8 mouse cellular contexts compared by ENCODE assay signal in the genomic region with DNA sequence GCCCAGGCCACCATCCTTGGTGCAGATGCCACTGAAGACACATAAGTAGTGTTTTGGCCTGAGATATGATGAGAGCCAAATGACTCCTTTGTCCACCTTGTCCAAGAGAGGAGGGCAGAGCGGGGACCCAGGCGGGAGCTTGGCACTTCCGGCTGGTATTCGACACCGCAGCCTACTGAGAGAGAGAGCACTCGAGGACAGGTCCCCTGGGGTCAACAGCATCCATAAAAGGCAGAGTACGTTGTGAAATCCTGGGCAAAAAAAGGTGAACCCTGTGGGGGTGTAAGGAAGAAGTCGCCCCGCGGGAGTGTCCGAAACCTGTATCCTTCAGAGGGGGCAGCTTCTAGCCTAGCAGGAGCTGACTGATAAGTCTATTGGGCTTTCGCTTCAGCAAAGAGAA. TPM values are rescaled to one million over a fixed set of nuclear protein-coding genes. Genes with fewer than 3 reads are reported as not detected.
A peak's percentile ranks its signal among the peaks of the same experiment; 100 is the strongest.
DNase-seq lines count a peak whose midpoint lies in the region; ATAC-seq and TF ChIP-seq lines count a peak whose summit lies in the region.

No protein-coding gene starts in this region.

- 62% methylated on average over 12 of the region's 12 CpGs for WGBS in kidney, embryonic 14.5 days
- 85% methylated on average over 12 of the region's 12 CpGs for WGBS in embryonic facial prominence, embryonic 13.5 days
- WGBS in hindbrain, postnatal 0 days, result 74% methylated on average over 12 of the region's 12 CpGs
- WGBS in midbrain, embryonic 15.5 days, result 79% methylated on average over 12 of the region's 12 CpGs

- no peaks in the 10 kb centered on the region for H3K27me3 ChIP-seq in kidney, embryonic 14.5 days (ENCODE audit: control insufficient read depth, insufficient read depth, low read length)
- H3K27me3 ChIP-seq in embryonic facial prominence, embryonic 13.5 days, result no peaks in the 10 kb centered on the region
- H3K27me3 ChIP-seq in hindbrain, postnatal 0 days (ENCODE audit: insufficient read depth, low read length), result no peaks in the 10 kb centered on the region
- no peaks in the 10 kb centered on the region for H3K27me3 ChIP-seq in midbrain, embryonic 15.5 days (replicated peaks)

- no peak overlapping the region for H3K27ac ChIP-seq in kidney, embryonic 14.5 days (ENCODE audit: low read depth, low read length)
- no peak overlapping the region; the same call in 1 of the 2 replicates for H3K27ac ChIP-seq in embryonic facial prominence, embryonic 13.5 days
- H3K27ac ChIP-seq in hindbrain, postnatal 0 days, result no peak overlapping the region
- peak overlapping the region; percentile 96; the same call in 1 of the 2 replicates for H3K27ac ChIP-seq in midbrain, embryonic 15.5 days

- no peak for ATAC-seq in kidney, embryonic 14.5 days (ENCODE audit: low FRiP score, low TSS enrichment)
- no peak for ATAC-seq in embryonic facial prominence, embryonic 13.5 days (ENCODE audit: insufficient number of reproducible peaks, insufficient read depth, low FRiP score, low TSS enrichment, low read depth)
- no peak for ATAC-seq in hindbrain, postnatal 0 days
- no peak for ATAC-seq in midbrain, embryonic 15.5 days (replicated peaks)

- peaks cover 36% of the 10 kb centered on the region for H3K4me1 ChIP-seq in kidney, embryonic 14.5 days (ENCODE audit: control insufficient read depth, insufficient read depth, low read length)
- H3K4me1 ChIP-seq in embryonic facial prominence, embryonic 13.5 days, result peaks cover 51% of the 10 kb centered on the region
- H3K4me1 ChIP-seq in hindbrain, postnatal 0 days (ENCODE audit: insufficient read depth, low read length), result peaks cover 14% of the 10 kb centered on the region; the same call in 1 of the 2 replicates
- peaks cover 46% of the 10 kb centered on the region for H3K4me1 ChIP-seq in midbrain, embryonic 15.5 days

- no peak for DNase-seq in kidney, adult 8-10 months
- no peak for DNase-seq in hindbrain, postnatal 0 days (ENCODE audit: low spot score)
- no peak for DNase-seq in right cerebral cortex, adult 2 months (ENCODE audit: low spot score in 2 of 2)
- no peak for DNase-seq in urinary bladder, postnatal 10 days (ENCODE audit: low spot score)
- no peak for DNase-seq in retina, embryonic 14.5 days (ENCODE audit: low spot score)

- TF ChIP-seq CTCF in hindbrain, postnatal 0 days (IDR thresholded peaks at IDR 0.05; ENCODE audit: low read depth), result no peak

- H3K4me2 ChIP-seq in kidney, embryonic 14.5 days (replicated peaks; ENCODE audit: low read depth, low read length), result peak overlapping the region; percentile 90
- H3K4me2 ChIP-seq in embryonic facial prominence, embryonic 13.5 days, result peak overlapping the region; percentile 87
- peak overlapping the region; percentile 74 for H3K4me2 ChIP-seq in hindbrain, postnatal 0 days (ENCODE audit: low read depth, low read length)
- peak overlapping the region; percentile 94 for H3K4me2 ChIP-seq in midbrain, embryonic 15.5 days

- no peaks in the 10 kb centered on the region for H3K9me3 ChIP-seq in kidney, embryonic 14.5 days (ENCODE audit: control insufficient read depth, low read length)
- H3K9me3 ChIP-seq in embryonic facial prominence, embryonic 13.5 days, result no peaks in the 10 kb centered on the region
- H3K9me3 ChIP-seq in hindbrain, postnatal 0 days (ENCODE audit: low read length), result no peaks in the 10 kb centered on the region
- H3K9me3 ChIP-seq in midbrain, embryonic 15.5 days, result no peaks in the 10 kb centered on the region

- peaks cover 50% of the 10 kb centered on the region for H3K36me3 ChIP-seq in kidney, embryonic 14.5 days (ENCODE audit: control insufficient read depth, insufficient read depth, low read length)
- H3K36me3 ChIP-seq in embryonic facial prominence, embryonic 13.5 days, result peaks cover 44% of the 10 kb centered on the region
- peaks cover 8% of the 10 kb centered on the region; the same call in 1 of the 2 replicates for H3K36me3 ChIP-seq in hindbrain, postnatal 0 days (ENCODE audit: insufficient read depth, low read length)
- H3K36me3 ChIP-seq in midbrain, embryonic 15.5 days (replicated peaks), result peaks cover 17% of the 10 kb centered on the region; the same call in 1 of the 2 replicates

- peak overlapping the region; percentile 89; the same call in 1 of the 2 replicates for H3K4me3 ChIP-seq in kidney, embryonic 14.5 days (ENCODE audit: low read length)
- peak overlapping the region; percentile 98 for H3K4me3 ChIP-seq in embryonic facial prominence, embryonic 13.5 days
- peak overlapping the region; percentile 87 for H3K4me3 ChIP-seq in hindbrain, postnatal 0 days (ENCODE audit: low read length)
- H3K4me3 ChIP-seq in midbrain, embryonic 15.5 days, result peak overlapping the region; percentile 93

- H3K9ac ChIP-seq in kidney, embryonic 14.5 days (ENCODE audit: low read depth, low read length), result peak overlapping the region; percentile 98; the same call in 1 of the 2 replicates
- peak overlapping the region; percentile 97 for H3K9ac ChIP-seq in embryonic facial prominence, embryonic 13.5 days
- peak overlapping the region; percentile 31; the same call in 1 of the 2 replicates for H3K9ac ChIP-seq in hindbrain, postnatal 0 days (replicated peaks; ENCODE audit: low read length)
- H3K9ac ChIP-seq in midbrain, embryonic 15.5 days, result peak overlapping the region; percentile 87; the same call in 1 of the 2 replicates

RNA-seq across cellular contexts. Expression of gene H13, which starts 2.9 kb away (rescaled TPM):
- polyA plus RNA-seq in kidney, embryonic 14.5 days (2014; fragmentation: Nextera tagmentation; extraction: Ambion mirVana), result 127 and 147 TPM in 2 replicates
- polyA plus RNA-seq in embryonic facial prominence, embryonic 13.5 days (2015; fragmentation: Nextera tagmentation; extraction: Ambion mirVana), result 123 and 125 TPM in 2 replicates
- total RNA-seq in hindbrain, postnatal 0 days (2014; rRNA removed), result 182 and 196 TPM in 2 replicates
- polyA plus RNA-seq in hindbrain, postnatal 0 days (2015; fragmentation: Nextera tagmentation; extraction: Ambion mirVana), result 162 and 163 TPM in 2 replicates
- polyA plus RNA-seq in midbrain, embryonic 15.5 days (2015; fragmentation: Nextera tagmentation; extraction: Ambion mirVana), result 178 and 186 TPM in 2 replicates

RNA-seq across cellular contexts. Expression of gene Mcts2, which starts 14.7 kb away (rescaled TPM):
- polyA plus RNA-seq in kidney, embryonic 14.5 days (2014; fragmentation: Nextera tagmentation; extraction: Ambion mirVana), result 35.4 and 40.8 TPM in 2 replicates
- polyA plus RNA-seq in embryonic facial prominence, embryonic 13.5 days (2015; fragmentation: Nextera tagmentation; extraction: Ambion mirVana), result 37.3 and 40.7 TPM in 2 replicates
- 9.0 and 14.0 TPM in 2 replicates for total RNA-seq in hindbrain, postnatal 0 days (2014; rRNA removed)
- 29.4 and 31.2 TPM in 2 replicates for polyA plus RNA-seq in hindbrain, postnatal 0 days (2015; fragmentation: Nextera tagmentation; extraction: Ambion mirVana)
- 33.7 and 34.3 TPM in 2 replicates for polyA plus RNA-seq in midbrain, embryonic 15.5 days (2015; fragmentation: Nextera tagmentation; extraction: Ambion mirVana)

RNA-seq across cellular contexts. Expression of gene Rem1, which starts 45.4 kb away (rescaled TPM):
- polyA plus RNA-seq in kidney, embryonic 14.5 days (2014; fragmentation: Nextera tagmentation; extraction: Ambion mirVana), result 46.9 and 61.8 TPM in 2 replicates
- 1.7 and 3.6 TPM in 2 replicates for polyA plus RNA-seq in embryonic facial prominence, embryonic 13.5 days (2015; fragmentation: Nextera tagmentation; extraction: Ambion mirVana)
- 1.0 and 1.1 TPM in 2 replicates for total RNA-seq in hindbrain, postnatal 0 days (2014; rRNA removed)
- 0.57 and 0.65 TPM in 2 replicates for polyA plus RNA-seq in hindbrain, postnatal 0 days (2015; fragmentation: Nextera tagmentation; extraction: Ambion mirVana)
- 0.30 and 0.40 TPM in 2 replicates for polyA plus RNA-seq in midbrain, embryonic 15.5 days (2015; fragmentation: Nextera tagmentation; extraction: Ambion mirVana)

RNA-seq across cellular contexts. Expression of gene Defb25, which starts 49.3 kb away (rescaled TPM):
- 28.2 and 37.2 TPM in 2 replicates for polyA plus RNA-seq in kidney, embryonic 14.5 days (2014; fragmentation: Nextera tagmentation; extraction: Ambion mirVana)
- polyA plus RNA-seq in embryonic facial prominence, embryonic 13.5 days (2015; fragmentation: Nextera tagmentation; extraction: Ambion mirVana), result 1.3 TPM in 1 of 2 replicates, not detected in the other
- total RNA-seq in hindbrain, postnatal 0 days (2014; rRNA removed), result not detected in 2 replicates
- polyA plus RNA-seq in hindbrain, postnatal 0 days (2015; fragmentation: Nextera tagmentation; extraction: Ambion mirVana), result not detected in 2 replicates
- not detected in 2 replicates for polyA plus RNA-seq in midbrain, embryonic 15.5 days (2015; fragmentation: Nextera tagmentation; extraction: Ambion mirVana)

Comparison
In these comparisons a context has a peak if more than half of its experiments do, and no peak if none do; other contexts are left out.
1. H3K9ac ChIP-seq: peak in every context shown above with its lines; median percentile 98 in kidney, embryonic 14.5 days; 97 in embryonic facial prominence, embryonic 13.5 days; 87 in midbrain, embryonic 15.5 days; 31 in hindbrain, postnatal 0 days.
2. RNA of gene Rem1, which starts 45.4 kb away (polyA plus RNA-seq): 46.9 to 61.8 TPM in kidney, embryonic 14.5 days; 1.7 to 3.6 TPM in embryonic facial prominence, embryonic 13.5 days, 0.57 to 0.65 TPM in hindbrain, postnatal 0 days and 0.30 to 0.40 TPM in midbrain, embryonic 15.5 days; every median in the first group is over 10 times any median in the second.
3. Peak in every context shown above with its lines, with median percentiles within 50 percentile points of each other: H3K4me2 ChIP-seq and H3K4me3 ChIP-seq.